Mouse (Mus musculus): ENCODE data around the gene Parn. TPM values are rescaled to one million over a fixed set of nuclear protein-coding genes. Genes with fewer than 3 reads are reported as not detected.

The Parn gene
- total and polyA plus RNA-seq, 2 experiments, result 8.8 to 14.4 TPM

DNA sequence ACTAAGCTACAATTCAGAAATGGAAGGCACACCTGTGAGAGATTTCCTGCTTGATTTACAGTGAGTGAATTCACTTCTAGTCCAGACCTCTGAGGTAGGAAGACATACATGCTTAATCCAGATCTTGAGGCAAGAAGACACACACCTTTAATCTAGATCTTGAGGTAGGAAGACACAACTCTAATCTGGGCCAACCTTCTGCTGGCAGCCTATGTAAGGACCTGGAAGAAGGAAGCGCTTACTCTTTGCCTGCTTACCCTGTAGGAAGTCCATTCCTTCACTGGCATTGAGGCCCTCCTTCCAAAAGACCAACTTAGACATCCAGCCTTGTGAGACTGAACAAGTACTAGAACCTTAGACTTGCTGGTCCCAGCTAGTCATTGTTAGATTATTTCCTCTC lies 1.3 kb upstream of the Parn start:
- peaks cover 4% of the 10 kb centered on the region; the same call in 1 of the 2 replicates for H3K79me2 ChIP-seq (ENCODE audit: control insufficient read depth, insufficient read depth, low read length)
- peaks cover 8% of the 10 kb centered on the region for H3K36me3 ChIP-seq (ENCODE audit: control insufficient read depth, insufficient read depth, low read length)
- no peak for DNase-seq (ENCODE audit: extremely low read depth, low read depth, low spot score)
- H3K4me3 ChIP-seq (ENCODE audit: insufficient read depth, low read depth, low read length), result no peak overlapping the region
- WGBS, result 100% methylated on average over 1 of the region's 1 CpGs
- TF ChIP-seq POLR2A (IDR thresholded peaks at IDR 0.05; ENCODE audit: extremely low read depth, insufficient read depth, low read length) (no peak), CTCF (IDR thresholded peaks at IDR 0.05; ENCODE audit: low read depth, low read length) (no peak)
- H3K27ac ChIP-seq (replicated peaks; ENCODE audit: insufficient read depth, low read depth, low read length), result no peak overlapping the region
- H3K4me1 ChIP-seq (ENCODE audit: control insufficient read depth, insufficient read depth, low read length), result peaks cover 6% of the 10 kb centered on the region
- no peaks in the 10 kb centered on the region for H3K27me3 ChIP-seq (ENCODE audit: control insufficient read depth, insufficient read depth, low read length)
- H3K9ac ChIP-seq (ENCODE audit: low read depth, low read length), result no peak overlapping the region

DNA sequence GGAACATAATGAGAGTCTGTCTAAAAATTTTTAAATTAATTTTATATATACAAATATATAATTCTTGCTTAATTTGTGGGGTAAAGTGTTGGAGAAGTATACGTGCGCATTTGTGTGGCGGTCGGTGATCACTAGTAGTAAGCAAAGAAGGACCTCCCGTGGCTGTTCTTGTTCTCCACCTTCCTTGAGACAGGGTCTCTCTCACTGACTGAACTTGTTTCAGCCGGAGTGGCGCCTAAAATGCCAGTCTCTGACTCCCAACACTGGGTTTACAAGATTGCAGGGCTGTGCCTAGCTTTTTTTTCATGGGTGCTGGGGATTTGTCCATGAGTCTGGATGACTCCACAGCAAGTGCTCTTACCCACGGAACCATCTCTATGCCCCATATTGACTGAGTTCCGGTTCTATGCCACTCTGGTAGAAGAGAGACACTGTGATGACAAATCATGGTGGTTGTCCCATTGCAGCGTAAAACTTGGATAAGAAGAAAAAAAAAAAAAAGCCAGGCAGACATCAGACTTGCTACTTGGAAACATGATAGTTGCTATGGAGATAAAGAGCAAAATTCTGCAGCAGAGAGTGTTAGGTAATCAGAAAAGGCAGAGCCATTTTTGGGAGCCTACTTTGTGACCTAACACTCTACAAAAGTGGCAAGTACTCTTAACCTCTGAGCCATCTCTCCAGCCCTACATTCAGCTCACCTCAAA lies 585 bp upstream of the Parn start:
- H3K27ac ChIP-seq (replicated peaks; ENCODE audit: insufficient read depth, low read depth, low read length), result no peak overlapping the region
- 83% methylated on average over 10 of the region's 10 CpGs for WGBS
- peaks cover 6% of the 10 kb centered on the region for H3K4me1 ChIP-seq (ENCODE audit: control insufficient read depth, insufficient read depth, low read length)
- no peak overlapping the region; the same call in 1 of the 2 replicates for H3K4me3 ChIP-seq (ENCODE audit: insufficient read depth, low read depth, low read length)
- peaks cover 4% of the 10 kb centered on the region; the same call in 1 of the 2 replicates for H3K79me2 ChIP-seq (ENCODE audit: control insufficient read depth, insufficient read depth, low read length)
- peaks cover 10% of the 10 kb centered on the region for H3K36me3 ChIP-seq (ENCODE audit: control insufficient read depth, insufficient read depth, low read length)
- no peaks in the 10 kb centered on the region for H3K27me3 ChIP-seq (ENCODE audit: control insufficient read depth, insufficient read depth, low read length)
- TF ChIP-seq CTCF (IDR thresholded peaks at IDR 0.05; ENCODE audit: low read depth, low read length), result no peak
- TF ChIP-seq POLR2A (IDR thresholded peaks at IDR 0.05; ENCODE audit: extremely low read depth, insufficient read depth, low read length), result no peak
- no peak overlapping the region for H3K9ac ChIP-seq (ENCODE audit: low read depth, low read length)
- no peak for DNase-seq (ENCODE audit: extremely low read depth, low read depth, low spot score)

DNA sequence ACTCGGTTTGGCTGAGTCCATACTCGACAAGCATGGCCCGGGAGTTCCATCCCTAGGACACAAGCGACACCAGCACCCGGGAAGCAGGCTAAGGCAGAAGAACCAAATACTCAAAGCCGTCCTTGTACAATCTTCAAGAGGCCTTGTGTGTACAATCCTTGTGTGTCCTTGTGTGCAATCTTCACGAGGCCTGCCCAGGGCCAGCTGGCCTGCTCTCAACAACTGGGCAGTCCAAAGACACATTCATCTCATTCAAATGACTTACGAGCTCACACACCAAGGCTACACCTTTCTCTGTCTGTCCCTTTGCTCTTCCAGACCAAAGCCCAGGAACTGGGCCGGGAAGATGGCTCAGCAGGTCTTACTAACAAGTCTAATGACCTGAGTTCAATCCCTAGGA lies 7.2 kb downstream of the Parn start:
- Histone ChIP-seq H3K27ac (replicated peaks; ENCODE audit: insufficient read depth, low read depth, low read length) (no peak overlapping the region), H3K4me3 (ENCODE audit: insufficient read depth, low read depth, low read length) (no peak overlapping the region), H3K27me3 (ENCODE audit: control insufficient read depth, insufficient read depth, low read length) (no peaks in the 10 kb centered on the region), H3K36me3 (ENCODE audit: control insufficient read depth, insufficient read depth, low read length) (peaks cover 41% of the 10 kb centered on the region), H3K9ac (ENCODE audit: low read depth, low read length) (no peak overlapping the region), H3K4me1 (ENCODE audit: control insufficient read depth, insufficient read depth, low read length) (no peaks in the 10 kb centered on the region), H3K79me2 (ENCODE audit: control insufficient read depth, insufficient read depth, low read length) (no peaks in the 10 kb centered on the region)
- TF ChIP-seq POLR2A (IDR thresholded peaks at IDR 0.05; ENCODE audit: extremely low read depth, insufficient read depth, low read length) (no peak), CTCF (IDR thresholded peaks at IDR 0.05; ENCODE audit: low read depth, low read length) (no peak)
- no peak for DNase-seq (ENCODE audit: extremely low read depth, low read depth, low spot score)
- 97% methylated on average over 9 of the region's 9 CpGs for WGBS

DNA sequence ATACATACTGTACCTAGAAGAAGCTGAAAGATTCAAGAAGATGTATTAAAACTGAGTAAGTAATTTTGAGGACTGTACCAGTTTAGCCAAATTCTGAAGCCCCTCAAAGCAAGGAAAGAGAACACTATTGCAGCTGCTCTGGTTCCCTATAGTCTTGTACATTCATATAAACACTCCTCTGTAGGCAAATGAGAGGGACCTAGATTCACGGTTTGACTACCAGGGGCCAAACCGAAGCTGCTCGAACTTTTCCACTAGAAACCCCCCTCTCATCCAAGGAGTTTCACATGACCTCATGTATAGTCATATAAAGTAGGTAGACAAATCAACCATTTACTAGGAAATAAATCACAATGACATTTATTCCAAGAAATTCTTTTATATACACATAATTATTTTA lies 9.1 kb downstream of the Parn start:
- TF ChIP-seq POLR2A (IDR thresholded peaks at IDR 0.05; ENCODE audit: extremely low read depth, insufficient read depth, low read length), result no peak
- TF ChIP-seq CTCF (IDR thresholded peaks at IDR 0.05; ENCODE audit: low read depth, low read length), result no peak
- Histone ChIP-seq H3K4me3 (ENCODE audit: insufficient read depth, low read depth, low read length) (no peak overlapping the region), H3K9ac (ENCODE audit: low read depth, low read length) (no peak overlapping the region), H3K79me2 (ENCODE audit: control insufficient read depth, insufficient read depth, low read length) (no peaks in the 10 kb centered on the region), H3K27ac (replicated peaks; ENCODE audit: insufficient read depth, low read depth, low read length) (no peak overlapping the region), H3K4me1 (ENCODE audit: control insufficient read depth, insufficient read depth, low read length) (no peaks in the 10 kb centered on the region), H3K27me3 (ENCODE audit: control insufficient read depth, insufficient read depth, low read length) (no peaks in the 10 kb centered on the region), H3K36me3 (ENCODE audit: control insufficient read depth, insufficient read depth, low read length) (peaks cover 48% of the 10 kb centered on the region)
- 90% methylated on average over 3 of the region's 3 CpGs for WGBS
- DNase-seq (ENCODE audit: extremely low read depth, low read depth, low spot score), result no peak

DNA sequence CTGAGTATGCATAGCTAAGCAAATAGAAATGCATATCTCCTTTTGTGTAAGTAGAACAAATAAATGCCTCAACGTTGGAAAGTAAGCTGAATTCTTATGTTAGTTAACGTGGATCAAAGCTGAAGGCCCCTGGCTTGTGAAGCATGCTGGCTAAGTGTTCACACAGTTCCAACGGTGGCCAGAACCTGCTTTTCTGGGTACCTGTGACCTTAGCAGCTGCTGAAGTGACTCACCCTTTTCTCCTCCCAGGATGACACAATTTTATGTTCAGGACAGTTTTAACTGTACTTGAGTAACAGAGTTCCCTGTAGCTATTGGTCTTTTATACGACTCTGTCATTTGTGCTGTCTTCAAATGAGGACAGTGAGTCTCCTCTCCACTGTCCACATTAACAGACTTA lies 22.0 kb downstream of the Parn start:
- Histone ChIP-seq H3K4me1 (ENCODE audit: control insufficient read depth, insufficient read depth, low read length) (no peaks in the 10 kb centered on the region), H3K27me3 (ENCODE audit: control insufficient read depth, insufficient read depth, low read length) (no peaks in the 10 kb centered on the region), H3K79me2 (ENCODE audit: control insufficient read depth, insufficient read depth, low read length) (no peaks in the 10 kb centered on the region), H3K9ac (ENCODE audit: low read depth, low read length) (no peak overlapping the region), H3K4me3 (ENCODE audit: insufficient read depth, low read depth, low read length) (no peak overlapping the region), H3K27ac (replicated peaks; ENCODE audit: insufficient read depth, low read depth, low read length) (no peak overlapping the region), H3K36me3 (ENCODE audit: control insufficient read depth, insufficient read depth, low read length) (peaks cover 55% of the 10 kb centered on the region)
- DNase-seq (ENCODE audit: extremely low read depth, low read depth, low spot score), result no peak
- 81% methylated on average over 4 of the region's 4 CpGs for WGBS
- TF ChIP-seq POLR2A (IDR thresholded peaks at IDR 0.05; ENCODE audit: extremely low read depth, insufficient read depth, low read length) (no peak), CTCF (IDR thresholded peaks at IDR 0.05; ENCODE audit: low read depth, low read length) (no peak)

DNA sequence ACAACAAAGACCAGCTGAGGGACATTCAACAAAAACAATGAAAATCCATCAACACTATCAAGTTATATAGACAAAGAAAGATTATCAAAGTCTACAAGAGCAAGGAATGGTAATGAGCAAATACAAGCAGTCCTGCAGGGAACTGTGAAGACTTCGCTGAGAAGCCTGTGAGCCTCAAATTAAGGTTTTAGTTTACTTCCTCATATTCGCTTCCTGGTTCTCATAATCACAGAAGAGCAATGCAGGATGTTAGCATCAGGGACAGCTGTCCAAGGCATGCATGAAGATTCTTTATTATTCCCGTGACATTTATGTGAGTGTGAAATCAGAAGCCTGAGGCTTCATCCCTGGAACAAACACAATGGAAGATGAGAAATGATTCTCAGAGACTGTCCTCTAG lies 23.5 kb downstream of the Parn start:
- Histone ChIP-seq H3K36me3 (ENCODE audit: control insufficient read depth, insufficient read depth, low read length) (peaks cover 43% of the 10 kb centered on the region), H3K79me2 (ENCODE audit: control insufficient read depth, insufficient read depth, low read length) (no peaks in the 10 kb centered on the region), H3K27ac (replicated peaks; ENCODE audit: insufficient read depth, low read depth, low read length) (no peak overlapping the region), H3K4me3 (ENCODE audit: insufficient read depth, low read depth, low read length) (no peak overlapping the region), H3K9ac (ENCODE audit: low read depth, low read length) (no peak overlapping the region), H3K27me3 (ENCODE audit: control insufficient read depth, insufficient read depth, low read length) (no peaks in the 10 kb centered on the region), H3K4me1 (ENCODE audit: control insufficient read depth, insufficient read depth, low read length) (no peaks in the 10 kb centered on the region)
- WGBS, result 86% methylated on average over 3 of the region's 3 CpGs
- DNase-seq (ENCODE audit: extremely low read depth, low read depth, low spot score), result no peak
- TF ChIP-seq CTCF (IDR thresholded peaks at IDR 0.05; ENCODE audit: low read depth, low read length) (no peak), POLR2A (IDR thresholded peaks at IDR 0.05; ENCODE audit: extremely low read depth, insufficient read depth, low read length) (no peak)
